Mouse (Mus musculus) small intestine, adult 2 months (tissue): ENCODE data around the gene Phyh.

Experiments
- CTCF ChIP-seq: fragments of 200-500 bp; IDR thresholded peaks from 2 replicates; pipeline ENCODE4 v1.5.1; 2012; ENCODE audit warnings: low read depth, mild to moderate bottlenecking, control low read depth, inconsistent platforms, low read length, moderate library complexity, mixed read lengths; ENCODE audit not compliant: insufficient replicate concordance, insufficient read length; ENCODE audit errors: extremely low read depth
- POLR2A ChIP-seq: fragments of 200-500 bp; IDR thresholded peaks from 2 replicates; pipeline ENCODE4 v1.6.1; 2012; ENCODE audit warnings: low read depth, mild to moderate bottlenecking, control low read depth, inconsistent platforms, low read length, moderate library complexity

GRCm38 (mm10) chr2:4916037-4916436 is 2.8 kb upstream of the Phyh start:
- TF ChIP-seq CTCF (no peak), POLR2A (no peak)
